Mouse (Mus musculus) heart, postnatal 0 days (tissue): ENCODE data around the gene Akap8l.

Experiments used
- CTCF ChIP-seq: IDR thresholded peaks from 2 replicates; pipeline ENCODE4 v1.5.1; 2016; ENCODE audit warnings: antibody characterized with exemption, control low read depth, low read depth
- EP300 ChIP-seq: IDR thresholded peaks from 2 replicates; pipeline ENCODE4 v1.6.1; 2016; ENCODE audit warnings: antibody characterized with exemption, low read depth

DNA sequence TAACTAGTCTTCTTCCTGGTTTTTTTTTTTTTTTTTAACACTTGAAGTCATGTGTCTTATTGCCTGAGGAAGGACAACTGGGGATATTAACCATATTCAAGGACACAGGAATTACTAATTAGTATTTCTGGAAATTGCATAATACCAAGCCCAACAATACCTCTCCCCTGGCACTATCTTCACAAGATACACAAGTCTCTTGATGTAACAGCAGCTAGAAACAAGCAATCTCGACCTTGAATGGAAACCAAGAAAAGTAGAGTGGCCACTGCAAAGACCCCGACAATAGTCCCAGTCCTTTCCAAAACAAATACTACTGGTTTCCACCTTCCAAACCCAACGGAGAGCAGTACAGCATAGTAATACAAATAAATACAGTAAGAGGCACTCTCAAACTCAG lies 74.8 kb downstream of the Akap8l start:
- no peak for TF ChIP-seq EP300
- TF ChIP-seq CTCF, result no peak
